Mouse (Mus musculus): ENCODE data around the gene Nes. TPM values are rescaled to one million over a fixed set of nuclear protein-coding genes. Genes with fewer than 3 reads are reported as not detected.

Gene Nes
- polyA plus RNA-seq, 1 experiment: 1.4 TPM

DNA sequence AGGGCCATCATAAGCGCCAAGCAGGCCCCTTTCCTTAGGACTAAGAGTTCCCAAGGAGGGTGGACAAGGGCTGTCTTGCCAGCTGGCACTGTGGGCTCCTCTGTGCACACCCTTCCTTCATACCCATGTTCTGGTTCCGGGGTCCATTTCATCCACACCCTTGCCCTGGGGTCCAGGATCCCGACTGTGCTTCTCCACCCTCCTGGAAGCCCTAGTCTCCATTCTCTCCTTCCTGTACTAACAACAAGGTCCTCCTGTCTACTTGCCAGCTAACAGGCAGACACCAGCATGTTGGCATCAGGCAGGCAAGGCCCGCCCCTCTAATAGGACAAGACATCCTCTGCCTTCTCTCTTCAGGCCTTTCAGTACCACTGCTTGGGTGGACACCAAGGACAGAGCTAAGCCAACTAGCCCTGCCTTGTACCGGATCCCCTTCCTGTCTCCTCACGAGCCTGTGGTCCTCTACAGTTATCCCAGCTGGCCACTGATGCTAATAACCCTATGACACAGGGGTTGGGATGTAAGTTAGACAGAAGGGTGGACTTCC lies 10.4 kb downstream of the Nes start:
- TF ChIP-seq POLR2A (IDR thresholded peaks at IDR 0.05; ENCODE audit: borderline replicate concordance, low read depth, low read length) (no peak), CTCF (IDR thresholded peaks at IDR 0.05; ENCODE audit: low read depth, low read length) (no peak)
- H3K27ac ChIP-seq (ENCODE audit: insufficient read depth, low read depth, low read length): no peak overlapping the region
- no peak overlapping the region for H3K4me3 ChIP-seq (ENCODE audit: insufficient read depth, low read length)
- H3K4me1 ChIP-seq (ENCODE audit: control insufficient read depth, insufficient read depth, low read length): peaks cover 34% of the 10 kb centered on the region

DNA sequence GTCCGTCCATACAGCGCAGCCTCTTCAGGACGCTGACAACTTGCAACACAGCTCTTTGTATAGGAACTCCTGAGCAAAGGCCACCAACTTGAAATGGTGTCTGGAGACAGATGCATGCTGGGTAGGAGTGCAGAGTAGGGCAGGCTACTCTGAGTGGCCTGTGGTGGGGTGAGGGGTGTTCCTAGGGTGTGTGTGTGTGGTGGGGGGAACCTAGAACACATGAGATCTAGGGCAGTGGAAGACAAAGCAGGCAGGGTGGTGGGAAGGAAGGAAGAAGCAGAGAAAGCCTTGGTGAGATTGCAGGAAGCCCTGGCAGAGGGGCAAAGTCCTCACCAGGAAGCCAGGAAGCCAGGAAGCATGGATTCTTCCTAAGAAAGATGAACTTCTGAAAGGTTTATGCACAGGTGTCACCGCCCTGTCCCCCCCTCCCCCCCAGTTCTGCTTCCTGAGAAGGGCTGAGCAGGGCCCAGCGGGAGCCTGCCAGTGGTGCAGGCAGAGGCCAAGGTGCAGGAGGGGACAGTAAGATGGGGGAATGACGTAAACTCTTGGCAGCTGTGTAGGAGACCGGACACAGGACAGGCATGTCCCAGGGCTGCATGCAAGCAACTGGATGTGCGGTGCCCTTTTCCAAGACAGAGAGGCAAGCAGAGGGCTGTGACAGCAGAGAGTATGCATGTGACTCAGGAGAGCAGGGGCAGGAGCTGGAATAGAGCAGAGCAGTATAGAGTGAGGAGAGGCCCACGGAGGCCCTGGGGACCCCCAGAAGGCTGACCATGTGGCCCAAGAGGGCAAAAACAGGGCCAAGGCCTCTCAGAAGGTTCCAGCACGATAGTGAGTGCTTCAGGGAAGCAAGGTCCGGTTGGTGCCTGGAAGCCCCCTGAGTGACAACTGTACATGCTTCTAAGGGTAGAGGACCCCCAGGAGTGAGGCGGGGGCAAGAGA lies 11.3 kb downstream of the Nes start:
- Histone ChIP-seq H3K27ac (ENCODE audit: insufficient read depth, low read depth, low read length) (peak overlapping the region; percentile 37; the same call in 1 of the 2 replicates), H3K4me1 (ENCODE audit: control insufficient read depth, insufficient read depth, low read length) (peaks cover 40% of the 10 kb centered on the region), H3K4me3 (ENCODE audit: insufficient read depth, low read length) (no peak overlapping the region)
- TF ChIP-seq CTCF (IDR thresholded peaks at IDR 0.05; ENCODE audit: low read depth, low read length): no peak
- no peak for TF ChIP-seq POLR2A (IDR thresholded peaks at IDR 0.05; ENCODE audit: borderline replicate concordance, low read depth, low read length)

DNA sequence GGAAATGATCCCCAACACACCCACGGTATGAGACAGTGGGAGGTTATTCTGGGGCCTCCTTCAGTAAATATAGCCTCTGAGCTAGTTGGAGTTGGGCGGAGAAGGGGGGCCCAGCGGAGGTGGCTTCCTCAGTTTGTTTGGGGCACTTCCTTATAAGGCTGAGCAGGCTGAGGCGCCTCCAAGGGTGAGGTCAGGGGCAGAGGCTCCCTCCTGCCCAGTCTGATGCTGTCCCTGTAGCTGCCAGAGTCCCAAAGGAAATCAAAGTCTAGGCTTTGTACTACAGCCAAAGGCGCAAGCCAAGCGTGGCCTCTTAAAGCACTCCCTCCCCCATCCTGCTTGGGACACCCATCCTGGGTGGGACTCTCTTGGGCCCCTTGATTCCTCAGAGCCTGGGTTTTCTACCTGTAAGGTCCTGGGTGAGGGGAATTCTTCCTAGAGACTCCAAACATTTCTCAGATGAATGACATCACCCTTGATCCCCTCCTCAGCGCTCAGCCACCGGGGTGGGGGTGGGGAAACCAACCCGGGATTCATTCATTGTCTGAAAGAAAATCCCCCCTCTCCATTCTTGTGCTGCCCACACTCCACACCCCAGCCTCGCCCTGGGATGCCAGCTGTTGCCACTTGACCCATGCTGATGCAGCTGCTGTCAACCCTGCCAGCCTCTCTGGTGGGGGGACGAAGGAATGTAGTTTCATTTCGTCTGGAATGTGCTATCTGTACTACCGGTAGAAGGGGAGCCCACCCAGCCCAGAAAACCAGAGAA lies 12.1 kb downstream of the Nes start:
- Histone ChIP-seq H3K27ac (ENCODE audit: insufficient read depth, low read depth, low read length) (peak overlapping the region; percentile 37; the same call in 1 of the 2 replicates), H3K4me1 (ENCODE audit: control insufficient read depth, insufficient read depth, low read length) (peaks cover 44% of the 10 kb centered on the region), H3K4me3 (ENCODE audit: insufficient read depth, low read length) (no peak overlapping the region)
- TF ChIP-seq CTCF (IDR thresholded peaks at IDR 0.05; ENCODE audit: low read depth, low read length): no peak
- TF ChIP-seq POLR2A (IDR thresholded peaks at IDR 0.05; ENCODE audit: borderline replicate concordance, low read depth, low read length): no peak

DNA sequence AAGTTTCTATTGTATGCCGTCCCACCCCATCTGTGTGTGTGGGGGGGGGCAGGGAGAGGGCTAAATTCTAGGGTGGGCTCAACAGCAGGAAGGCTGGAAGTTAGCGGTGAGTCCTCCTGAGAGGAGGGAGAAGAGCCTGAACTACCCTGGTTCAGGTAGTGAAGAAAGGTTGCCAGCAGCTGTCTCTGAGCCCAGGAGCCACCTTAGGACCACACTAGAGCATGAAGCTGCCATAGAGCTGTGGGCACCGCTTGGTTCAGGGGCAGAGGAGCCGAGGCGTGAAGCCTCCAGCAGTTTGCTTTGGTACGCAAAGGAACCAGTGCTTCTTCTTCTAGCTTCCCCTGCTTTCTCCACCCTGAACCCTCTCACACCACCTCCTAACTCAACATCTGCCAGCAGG lies 12.7 kb downstream of the Nes start:
- TF ChIP-seq CTCF (IDR thresholded peaks at IDR 0.05; ENCODE audit: low read depth, low read length): no peak
- TF ChIP-seq POLR2A (IDR thresholded peaks at IDR 0.05; ENCODE audit: borderline replicate concordance, low read depth, low read length): no peak
- Histone ChIP-seq H3K27ac (ENCODE audit: insufficient read depth, low read depth, low read length) (no peak overlapping the region), H3K4me3 (ENCODE audit: insufficient read depth, low read length) (no peak overlapping the region), H3K4me1 (ENCODE audit: control insufficient read depth, insufficient read depth, low read length) (peaks cover 50% of the 10 kb centered on the region)

DNA sequence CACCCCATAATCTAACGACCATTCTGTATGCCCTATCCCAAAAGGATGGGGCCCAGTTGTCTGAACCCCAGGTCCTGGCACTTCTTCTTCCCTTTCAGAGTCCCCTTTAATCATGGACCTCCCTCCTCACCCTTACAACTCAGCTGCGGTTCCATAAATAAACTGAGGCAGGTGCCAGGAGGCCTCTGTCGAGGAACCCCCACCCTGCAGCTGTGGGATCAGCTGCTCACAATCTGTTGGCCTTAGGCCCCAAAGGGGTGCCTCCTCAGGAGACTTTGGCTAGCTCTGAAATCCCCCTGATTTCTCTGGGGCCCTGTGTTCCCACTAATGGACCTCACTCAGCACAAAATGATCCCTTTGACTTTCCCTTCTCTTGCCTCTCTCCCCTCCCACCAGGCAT lies 13.2 kb downstream of the Nes start:
- peaks cover 51% of the 10 kb centered on the region for H3K4me1 ChIP-seq (ENCODE audit: control insufficient read depth, insufficient read depth, low read length)
- H3K4me3 ChIP-seq (ENCODE audit: insufficient read depth, low read length): no peak overlapping the region
- no peak overlapping the region for H3K27ac ChIP-seq (ENCODE audit: insufficient read depth, low read depth, low read length)
- TF ChIP-seq CTCF (IDR thresholded peaks at IDR 0.05; ENCODE audit: low read depth, low read length): no peak; the same call in 1 of the 2 replicates
- no peak for TF ChIP-seq POLR2A (IDR thresholded peaks at IDR 0.05; ENCODE audit: borderline replicate concordance, low read depth, low read length)

DNA sequence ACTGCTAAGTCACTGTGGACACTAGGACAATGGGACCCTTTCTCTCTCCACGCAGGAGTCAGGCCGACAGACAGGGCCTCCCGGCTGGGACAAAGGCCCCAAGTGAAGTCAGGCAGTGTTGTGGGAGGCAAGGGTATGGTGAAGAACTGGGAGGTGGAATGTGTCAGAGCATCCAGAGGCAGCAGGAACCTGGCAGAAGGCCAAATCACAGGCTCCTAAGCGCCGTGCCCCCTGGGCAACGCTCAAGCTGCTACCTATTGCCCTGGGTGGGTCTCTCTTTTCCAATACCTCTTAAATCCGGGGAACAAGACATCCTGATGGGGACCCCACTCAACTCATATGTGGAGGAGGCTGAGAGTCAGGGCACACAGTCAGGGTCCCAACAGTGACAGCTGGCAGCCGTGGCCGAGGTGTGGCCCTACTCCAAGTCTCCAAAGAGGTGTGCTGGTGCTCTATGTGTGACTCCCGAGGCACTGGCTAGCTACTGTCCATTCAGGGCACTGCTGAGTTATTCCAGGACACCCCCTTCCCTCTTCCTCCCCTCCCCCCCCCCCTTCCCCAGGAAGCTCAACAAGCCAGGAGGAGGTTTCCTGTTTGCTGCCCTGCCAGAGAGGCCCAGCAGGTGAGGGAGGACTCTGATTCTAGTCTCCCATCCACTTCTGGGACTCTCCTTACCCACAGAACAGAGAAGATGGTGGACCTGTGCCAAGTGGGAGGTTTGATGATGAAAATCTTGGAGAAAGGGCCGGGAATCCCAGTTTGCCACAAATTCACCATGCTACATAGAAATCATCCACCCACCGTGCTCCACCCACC lies 14.8 kb downstream of the Nes start:
- Histone ChIP-seq H3K4me1 (ENCODE audit: control insufficient read depth, insufficient read depth, low read length) (peaks cover 51% of the 10 kb centered on the region), H3K4me3 (ENCODE audit: insufficient read depth, low read length) (no peak overlapping the region), H3K27ac (ENCODE audit: insufficient read depth, low read depth, low read length) (no peak overlapping the region)
- TF ChIP-seq POLR2A (IDR thresholded peaks at IDR 0.05; ENCODE audit: borderline replicate concordance, low read depth, low read length) (no peak), CTCF (IDR thresholded peaks at IDR 0.05; ENCODE audit: low read depth, low read length) (no peak)

DNA sequence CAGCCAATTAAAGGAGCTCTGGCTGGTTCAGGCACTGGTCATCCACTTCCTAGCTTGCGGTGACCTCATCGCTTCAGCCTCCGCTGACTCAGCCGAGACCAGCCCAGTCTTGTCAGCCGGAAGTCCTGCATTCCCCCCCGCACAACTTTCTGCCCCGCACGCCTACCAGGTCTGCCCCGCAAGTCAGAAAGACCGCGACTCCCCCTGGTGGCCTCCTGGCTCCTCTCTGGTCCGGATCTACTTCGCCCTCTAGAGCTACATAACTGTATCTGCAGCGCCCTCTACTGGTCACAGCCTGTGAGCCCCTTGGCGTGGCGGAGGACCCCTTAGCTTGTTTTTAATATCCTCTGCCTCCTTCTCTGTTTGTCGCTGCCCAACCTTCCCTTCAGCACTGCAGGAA lies 16.0 kb downstream of the Nes start:
- peaks cover 48% of the 10 kb centered on the region for H3K4me1 ChIP-seq (ENCODE audit: control insufficient read depth, insufficient read depth, low read length)
- peak; percentile 100 for TF ChIP-seq CTCF (IDR thresholded peaks at IDR 0.05; ENCODE audit: low read depth, low read length)
- no peak for TF ChIP-seq POLR2A (IDR thresholded peaks at IDR 0.05; ENCODE audit: borderline replicate concordance, low read depth, low read length)
- H3K27ac ChIP-seq (ENCODE audit: insufficient read depth, low read depth, low read length): no peak overlapping the region
- H3K4me3 ChIP-seq (ENCODE audit: insufficient read depth, low read length): peak overlapping the region; percentile 55

DNA sequence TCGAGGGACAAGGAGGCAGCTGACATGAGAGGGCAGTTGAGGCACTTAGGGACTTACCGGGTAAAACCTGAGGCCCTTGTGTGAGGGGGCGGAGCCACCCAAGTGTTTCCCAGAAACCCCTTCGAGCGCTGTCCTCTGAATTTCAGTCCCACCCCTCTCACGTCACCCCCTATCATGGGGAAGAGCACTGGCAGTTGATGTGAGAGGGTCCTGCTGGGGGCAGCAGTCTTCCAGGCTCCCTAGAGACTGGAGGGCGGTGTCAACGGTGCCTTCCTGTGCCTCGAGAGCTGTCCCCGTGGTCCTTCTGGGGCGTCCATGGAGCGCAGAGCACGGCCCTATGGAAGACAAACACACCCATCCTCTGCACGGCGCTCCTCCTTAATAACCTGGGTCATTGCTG lies 16.8 kb downstream of the Nes start:
- H3K4me3 ChIP-seq (ENCODE audit: insufficient read depth, low read length): peak overlapping the region; percentile 55
- peaks cover 41% of the 10 kb centered on the region for H3K4me1 ChIP-seq (ENCODE audit: control insufficient read depth, insufficient read depth, low read length)
- TF ChIP-seq CTCF (IDR thresholded peaks at IDR 0.05; ENCODE audit: low read depth, low read length) (no peak), POLR2A (IDR thresholded peaks at IDR 0.05; ENCODE audit: borderline replicate concordance, low read depth, low read length) (no peak)
- H3K27ac ChIP-seq (ENCODE audit: insufficient read depth, low read depth, low read length): no peak overlapping the region

DNA sequence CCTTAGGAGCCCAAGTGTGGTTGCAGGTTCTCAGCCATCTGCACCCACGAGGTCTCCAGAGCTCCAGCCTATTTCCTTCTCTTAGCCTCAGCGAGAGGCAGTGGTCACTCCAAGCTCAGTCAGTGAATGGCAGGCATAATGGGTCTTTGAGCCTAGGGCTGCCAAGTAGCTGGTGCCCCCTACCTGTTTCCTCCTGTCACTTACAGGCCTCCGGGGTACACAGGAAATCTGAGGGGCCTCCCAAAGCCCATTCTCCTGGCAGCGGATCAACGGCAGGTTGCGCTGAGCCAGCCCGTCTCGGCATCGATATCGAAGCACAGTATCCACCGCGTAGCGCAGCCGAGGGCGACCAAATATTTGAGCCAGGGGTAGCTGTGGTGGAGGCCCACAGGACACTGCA lies 17.2 kb downstream of the Nes start:
- TF ChIP-seq POLR2A (IDR thresholded peaks at IDR 0.05; ENCODE audit: borderline replicate concordance, low read depth, low read length) (no peak), CTCF (IDR thresholded peaks at IDR 0.05; ENCODE audit: low read depth, low read length) (no peak)
- Histone ChIP-seq H3K27ac (ENCODE audit: insufficient read depth, low read depth, low read length) (no peak overlapping the region), H3K4me1 (ENCODE audit: control insufficient read depth, insufficient read depth, low read length) (peaks cover 38% of the 10 kb centered on the region), H3K4me3 (ENCODE audit: insufficient read depth, low read length) (peak overlapping the region; percentile 55)

All from bone marrow macrophage, adult 2 months (primary cell).